Comparison of ENCODE assay signal across 9 mouse cellular contexts in genomic region chr11:98031443-98031770, GRCm38 (mm10). TPM values are rescaled to one million over a fixed set of nuclear protein-coding genes. Genes with fewer than 3 reads are reported as not detected.
DNase-seq lines count a peak whose midpoint lies in the region; ATAC-seq and TF ChIP-seq lines count a peak whose summit lies in the region.
"Had no signal": no experiment of that assay in that cellular context is flagged by ENCODE, and none has a peak within 500 bp of the region (broad histone marks: within the 10 kb centered on the region; RNA-seq: fewer than 3 reads in every experiment).

No protein-coding gene starts in this region.

- no peak overlapping the region for H3K4me2 ChIP-seq in kidney, embryonic 16.5 days (replicated peaks; ENCODE audit: low read depth, low read length)
- no peak overlapping the region for H3K4me2 ChIP-seq in hindbrain, embryonic 16.5 days (ENCODE audit: low read length)
- no peak overlapping the region for H3K4me2 ChIP-seq in neural tube, embryonic 11.5 days (ENCODE audit: low read depth)

- H3K9me3 ChIP-seq in kidney, embryonic 16.5 days (ENCODE audit: low read length), result no peaks in the 10 kb centered on the region
- H3K9me3 ChIP-seq in hindbrain, embryonic 16.5 days (ENCODE audit: control insufficient read depth, low read length), result no peaks in the 10 kb centered on the region
- no peaks in the 10 kb centered on the region for H3K9me3 ChIP-seq in neural tube, embryonic 11.5 days (ENCODE audit: control insufficient read depth, low read length)

- TF ChIP-seq POLR2A in cortical plate, adult 2 months (IDR thresholded peaks at IDR 0.05; ENCODE audit: extremely low read depth, insufficient read depth, low read length), result no peak; the same call in 1 of the 2 replicates

- DNase-seq in kidney, adult 11 months, result peak; percentile 44
- peak; percentile 84 for DNase-seq in adipocyte (ENCODE audit: low spot score)
- peak; percentile 65 to 73 for DNase-seq in left cerebral cortex, postnatal 36 days (ENCODE audit: low spot score in 2 of 2)
- DNase-seq in neural tube, embryonic 11.5 days (ENCODE audit: low spot score), result peak; percentile 85
- peak; percentile 79 for DNase-seq in thymus, postnatal 14 days

- H3K27ac ChIP-seq in kidney, embryonic 16.5 days (ENCODE audit: low read length), result no peak overlapping the region
- no peak overlapping the region for H3K27ac ChIP-seq in cortical plate, adult 2 months (ENCODE audit: insufficient read depth, low read length)
- no peak overlapping the region for H3K27ac ChIP-seq in hindbrain, embryonic 16.5 days (ENCODE audit: low read depth, low read length)
- no peak overlapping the region for H3K27ac ChIP-seq in neural tube, embryonic 11.5 days (ENCODE audit: low read depth, low read length)

- H3K27me3 ChIP-seq in kidney, embryonic 16.5 days (ENCODE audit: insufficient read depth, low read length), result peaks cover 4% of the 10 kb centered on the region; the same call in 1 of the 2 replicates
- peaks cover under 1% of the 10 kb centered on the region; the same call in 1 of the 2 replicates for H3K27me3 ChIP-seq in hindbrain, embryonic 16.5 days (replicated peaks; ENCODE audit: control insufficient read depth, insufficient read depth, low read length)
- peaks cover 2% of the 10 kb centered on the region; the same call in 1 of the 2 replicates for H3K27me3 ChIP-seq in neural tube, embryonic 11.5 days (ENCODE audit: control insufficient read depth, insufficient read depth, low read length)

- H3K4me1 ChIP-seq in kidney, embryonic 16.5 days (ENCODE audit: insufficient read depth, low read length), result peaks cover 28% of the 10 kb centered on the region
- H3K4me1 ChIP-seq in cortical plate, adult 2 months (ENCODE audit: control insufficient read depth, insufficient read depth, low read length), result peaks cover 1% of the 10 kb centered on the region; the same call in 1 of the 2 replicates
- peaks cover 26% of the 10 kb centered on the region for H3K4me1 ChIP-seq in hindbrain, embryonic 16.5 days (ENCODE audit: control insufficient read depth, insufficient read depth, low read depth, low read length)
- peaks cover 15% of the 10 kb centered on the region for H3K4me1 ChIP-seq in neural tube, embryonic 11.5 days (ENCODE audit: control insufficient read depth, insufficient read depth, low read length)

- no peak overlapping the region for H3K4me3 ChIP-seq in kidney, embryonic 16.5 days (ENCODE audit: low read length)
- H3K4me3 ChIP-seq in cortical plate, adult 2 months (ENCODE audit: insufficient read depth, low read length), result no peak overlapping the region
- H3K4me3 ChIP-seq in hindbrain, embryonic 16.5 days (ENCODE audit: low read length), result no peak overlapping the region
- H3K4me3 ChIP-seq in neural tube, embryonic 11.5 days (ENCODE audit: low read depth, low read length), result no peak overlapping the region
- H3K4me3 ChIP-seq: erythroblast, embryonic 14.5 days had no signal

- 4% methylated on average over 5 of the region's 5 CpGs for WGBS in kidney, embryonic 16.5 days
- WGBS in hindbrain, embryonic 16.5 days, result 7% methylated on average over 5 of the region's 5 CpGs
- WGBS in neural tube, embryonic 11.5 days, result 7% methylated on average over 5 of the region's 5 CpGs

- intact Hi-C loops in left cerebral cortex, postnatal 36 days (cut with DNase I), result loop anchor here (1.0 kb wide), 1 partner anchor 44 kb away; no protein-coding TSS in a partner anchor

- ATAC-seq in kidney, embryonic 16.5 days (ENCODE audit: low FRiP score, low TSS enrichment), result no peak
- 0 out of 2 replicates have a peak, but pooled peaks have one; percentile 13 for ATAC-seq in hindbrain, embryonic 16.5 days
- ATAC-seq in neural tube, embryonic 11.5 days (ENCODE audit: insufficient read depth, low FRiP score, low TSS enrichment), result no peak

- H3K9ac ChIP-seq in kidney, embryonic 16.5 days (replicated peaks; ENCODE audit: low read length), result no peak overlapping the region
- no peak overlapping the region for H3K9ac ChIP-seq in hindbrain, embryonic 16.5 days (ENCODE audit: low read depth, low read length)
- no peak overlapping the region for H3K9ac ChIP-seq in neural tube, embryonic 11.5 days (ENCODE audit: low read length)

- peaks cover 33% of the 10 kb centered on the region for H3K36me3 ChIP-seq in kidney, embryonic 16.5 days (ENCODE audit: insufficient read depth, low read length)
- H3K36me3 ChIP-seq in hindbrain, embryonic 16.5 days (ENCODE audit: control insufficient read depth, insufficient read depth, low read length), result peaks cover 25% of the 10 kb centered on the region
- peaks cover 15% of the 10 kb centered on the region for H3K36me3 ChIP-seq in neural tube, embryonic 11.5 days (ENCODE audit: control insufficient read depth, insufficient read depth, low read length)

- peak; percentile 98 for TF ChIP-seq CTCF in cortical plate, adult 2 months (IDR thresholded peaks at IDR 0.05; ENCODE audit: extremely low read depth, insufficient read depth, low read length)

RNA-seq across cellular contexts. Expression of gene Rpl19, which starts 4.9 kb away (rescaled TPM):
- polyA plus RNA-seq in kidney, embryonic 16.5 days (2015; fragmentation: Nextera tagmentation; extraction: Ambion mirVana), result 950 and 1,086 TPM in 2 replicates
- polyA plus RNA-seq in cortical plate, adult 2 months (2012; rRNA removed), result 880 and 901 TPM in 2 replicates
- 578 and 612 TPM in 2 replicates for polyA plus RNA-seq in hindbrain, embryonic 16.5 days (2015; fragmentation: Nextera tagmentation; extraction: Ambion mirVana)
- total RNA-seq in left cerebral cortex, postnatal 36 days (2021), result 100 to 1,000 TPM; 524 to 620 TPM
- polyA plus RNA-seq in neural tube, embryonic 11.5 days (2014; fragmentation: Nextera tagmentation; extraction: Ambion mirVana), result 926 and 968 TPM in 2 replicates

RNA-seq across cellular contexts. Expression of gene Cacnb1, which starts 8.6 kb away (rescaled TPM):
- polyA plus RNA-seq in kidney, embryonic 16.5 days (2015; fragmentation: Nextera tagmentation; extraction: Ambion mirVana), result 12.8 TPM in 2 replicates
- 114 and 117 TPM in 2 replicates for polyA plus RNA-seq in cortical plate, adult 2 months (2012; rRNA removed)
- 59.6 and 69.0 TPM in 2 replicates for polyA plus RNA-seq in hindbrain, embryonic 16.5 days (2015; fragmentation: Nextera tagmentation; extraction: Ambion mirVana)
- total RNA-seq in left cerebral cortex, postnatal 36 days (2021), result 100 to 1,000 TPM; 149 to 163 TPM
- 15.2 and 15.8 TPM in 2 replicates for polyA plus RNA-seq in neural tube, embryonic 11.5 days (2014; fragmentation: Nextera tagmentation; extraction: Ambion mirVana)

RNA-seq across cellular contexts. Expression of gene Stac2, which starts 21.9 kb away (rescaled TPM):
- 3.3 and 4.0 TPM in 2 replicates for polyA plus RNA-seq in kidney, embryonic 16.5 days (2015; fragmentation: Nextera tagmentation; extraction: Ambion mirVana)
- 49.7 and 51.6 TPM in 2 replicates for polyA plus RNA-seq in cortical plate, adult 2 months (2012; rRNA removed)
- polyA plus RNA-seq in hindbrain, embryonic 16.5 days (2015; fragmentation: Nextera tagmentation; extraction: Ambion mirVana), result 7.9 and 9.8 TPM in 2 replicates
- 100 to 1,000 TPM in 1 of 2 experiments, 10 to 100 TPM in 1; 69.6 to 102 TPM for total RNA-seq in left cerebral cortex, postnatal 36 days (2021)
- polyA plus RNA-seq in neural tube, embryonic 11.5 days (2014; fragmentation: Nextera tagmentation; extraction: Ambion mirVana), result 6.6 and 6.8 TPM in 2 replicates
- polyA plus RNA-seq: erythroblast, embryonic 14.5 days had no signal

RNA-seq across cellular contexts. Expression of gene Arl5c, which starts 35.4 kb away (rescaled TPM):
- 7.3 and 7.4 TPM in 2 replicates for polyA plus RNA-seq in kidney, embryonic 16.5 days (2015; fragmentation: Nextera tagmentation; extraction: Ambion mirVana)
- polyA plus RNA-seq in cortical plate, adult 2 months (2012; rRNA removed), result 2.2 and 2.6 TPM in 2 replicates
- polyA plus RNA-seq in hindbrain, embryonic 16.5 days (2015; fragmentation: Nextera tagmentation; extraction: Ambion mirVana), result 7.3 and 7.6 TPM in 2 replicates
- total RNA-seq in left cerebral cortex, postnatal 36 days (2021), result 1 to 10 TPM in 1 of 2 experiments, under 1 TPM in 1; 0.93 to 1.7 TPM
- polyA plus RNA-seq in neural tube, embryonic 11.5 days (2014; fragmentation: Nextera tagmentation; extraction: Ambion mirVana), result 10.6 and 14.1 TPM in 2 replicates
- polyA plus RNA-seq: erythroblast, embryonic 14.5 days had no signal

RNA-seq across cellular contexts. Expression of gene Plxdc1, which starts 45.2 kb away (rescaled TPM):
- 1.8 and 2.3 TPM in 2 replicates for polyA plus RNA-seq in kidney, embryonic 16.5 days (2015; fragmentation: Nextera tagmentation; extraction: Ambion mirVana)
- polyA plus RNA-seq in cortical plate, adult 2 months (2012; rRNA removed), result 28.6 and 29.2 TPM in 2 replicates
- 2.1 and 2.8 TPM in 2 replicates for polyA plus RNA-seq in hindbrain, embryonic 16.5 days (2015; fragmentation: Nextera tagmentation; extraction: Ambion mirVana)
- total RNA-seq in left cerebral cortex, postnatal 36 days (2021), result 10 to 100 TPM; 26.3 to 39.3 TPM
- polyA plus RNA-seq in neural tube, embryonic 11.5 days (2014; fragmentation: Nextera tagmentation; extraction: Ambion mirVana), result 0.24 TPM in 1 of 2 replicates, not detected in the other
